Mouse (Mus musculus) embryo, embryonic 10 days (tissue): ENCODE measurements around the gene Ifih1.

Experiments used
- DNase-seq: peaks from one replicate; pipeline ENCODE4 v3.0.0-alpha.2; 2015; ENCODE audit warnings: low spot score

Ifih1 gene

DNA sequence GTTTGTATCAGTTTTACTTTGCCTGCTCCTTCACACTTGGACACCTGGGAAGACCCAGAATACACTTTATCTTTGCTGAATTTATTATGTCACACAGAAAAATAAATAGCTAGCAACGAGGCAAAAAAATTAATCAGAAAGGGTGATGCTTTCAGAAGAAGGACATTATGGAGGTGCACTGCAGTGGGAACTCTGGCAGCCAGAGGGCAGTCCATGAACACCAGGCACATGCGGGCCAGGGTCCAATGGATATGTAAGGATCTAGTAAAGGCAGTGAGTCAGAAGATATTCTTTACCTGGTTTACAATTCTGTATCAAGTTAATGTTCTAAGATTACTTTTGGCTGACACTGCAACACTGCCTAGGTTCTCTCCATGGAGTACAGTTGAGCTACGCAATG is 96.4 kb downstream of the Ifih1 start:
- DNase-seq: peak; percentile 7

DNA sequence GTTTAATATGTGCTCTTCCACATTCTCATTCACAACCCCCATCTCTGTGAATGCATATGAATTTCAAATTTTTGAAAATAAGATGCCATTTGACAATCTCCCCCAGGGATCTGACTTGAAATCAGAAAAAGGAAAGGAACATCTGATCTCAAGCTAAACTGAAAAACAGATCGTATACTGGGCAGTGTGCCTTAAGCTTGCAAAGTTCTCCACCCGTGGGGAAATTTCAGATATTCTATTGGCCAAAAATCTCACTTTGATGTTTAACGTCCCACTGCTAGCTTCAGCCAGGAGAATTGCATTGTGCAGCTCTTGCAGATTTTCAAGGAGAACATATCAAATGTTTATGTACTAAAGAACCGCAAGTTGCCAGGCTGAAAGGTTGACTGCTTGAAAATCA is 96.9 kb downstream of the Ifih1 start:
- DNase-seq: no peak

DNA sequence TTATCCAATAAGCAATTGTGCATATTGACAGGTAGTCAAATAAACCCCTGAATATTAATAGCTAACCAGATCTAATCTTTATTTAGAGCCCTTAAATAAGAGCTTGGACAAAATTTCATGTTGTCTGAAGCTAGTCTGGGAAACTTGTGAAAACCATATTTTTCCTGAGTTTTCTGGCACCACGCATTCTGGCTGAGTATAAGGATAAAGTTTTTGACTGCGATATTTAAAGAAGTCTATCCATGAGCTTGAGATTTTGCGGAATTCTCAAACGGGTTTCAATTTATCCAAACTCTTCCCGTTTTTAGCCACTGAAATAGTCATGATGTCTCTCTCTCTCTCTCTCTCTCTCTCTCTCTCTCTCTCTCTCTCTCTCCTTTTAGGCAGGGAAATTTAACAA is 98.0 kb downstream of the Ifih1 start:
- DNase-seq: no peak
